Mouse (Mus musculus) kidney, postnatal 25 days (tissue): Measurements from ENCODE around the gene Ptch1.

Experiments
- DNase-seq, 2 experiments: peaks; one replicate each; pipeline ENCODE4 v3.0.0; 2021; ENCODE audit warnings: mixed read lengths in 2 of 2

Gene Ptch1

GRCm38 (mm10) chr13:63573256-63573835 lies at the start of gene Ptch1:
Gene Ptch1 (minus strand): TSS chr13:63573598.
- peak; percentile 33 to 49 for DNase-seq

GRCm38 (mm10) chr13:63621301-63621700 lies 47.9 kb upstream of the Ptch1 start:
- DNase-seq: no peak

- no peak for DNase-seq
Measured at GRCm38 (mm10) chr13:63613201-63613600, 39.8 kb upstream of the Ptch1 start.

- no peak for DNase-seq
Measured at GRCm38 (mm10) chr13:63609734-63610133, 36.3 kb upstream of the Ptch1 start.

- DNase-seq: no peak
Measured at GRCm38 (mm10) chr13:63597593-63597992, 24.2 kb upstream of the Ptch1 start.

- no peak for DNase-seq
Measured at GRCm38 (mm10) chr13:63595869-63596268, 22.5 kb upstream of the Ptch1 start.

GRCm38 (mm10) chr13:63593469-63594050 lies 20.2 kb upstream of the Ptch1 start:
- peak; percentile 58 to 76 for DNase-seq

- no peak for DNase-seq
Measured at GRCm38 (mm10) chr13:63592755-63593154, 19.4 kb upstream of the Ptch1 start.

- no peak for DNase-seq
Measured at GRCm38 (mm10) chr13:63574601-63575000, 1.2 kb upstream of the Ptch1 start.

GRCm38 (mm10) chr13:63572453-63573255 lies 744 bp downstream of the Ptch1 start:
- DNase-seq: no peak

- no peak for DNase-seq
Measured at GRCm38 (mm10) chr13:63572111-63572452, 1.3 kb downstream of the Ptch1 start.

- no peak for DNase-seq
Measured at GRCm38 (mm10) chr13:63570456-63570855, 2.9 kb downstream of the Ptch1 start.

GRCm38 (mm10) chr13:63569396-63569756 lies 4.0 kb downstream of the Ptch1 start:
- no peak for DNase-seq

GRCm38 (mm10) chr13:63568741-63569395 lies 4.5 kb downstream of the Ptch1 start:
- no peak for DNase-seq

- no peak for DNase-seq
Measured at GRCm38 (mm10) chr13:63568306-63568705, 5.1 kb downstream of the Ptch1 start.

GRCm38 (mm10) chr13:63567677-63568293 lies 5.6 kb downstream of the Ptch1 start:
- DNase-seq: peak; percentile 95 to 99

GRCm38 (mm10) chr13:63566018-63567015 lies 7.1 kb downstream of the Ptch1 start:
- DNase-seq: peak; percentile 88 to 94

GRCm38 (mm10) chr13:63565320-63566017 lies 7.9 kb downstream of the Ptch1 start:
- peak in 1 of 2 experiments; percentile 12 for DNase-seq

GRCm38 (mm10) chr13:63564626-63565319 lies 8.6 kb downstream of the Ptch1 start:
- peak; percentile 82 to 92 for DNase-seq
